10 mouse cellular contexts compared by ENCODE assay signal in genomic region chr13:49479399-49479798, GRCm38 (mm10). TPM values are rescaled to one million over a fixed set of nuclear protein-coding genes. Genes with fewer than 3 reads are reported as not detected.
DNase-seq lines count a peak whose midpoint lies in the region; ATAC-seq and TF ChIP-seq lines count a peak whose summit lies in the region.
"Had no signal": no experiment of that assay in that cellular context is flagged by ENCODE, and none has a peak within 500 bp of the region (broad histone marks: within the 10 kb centered on the region; RNA-seq: fewer than 3 reads in every experiment).

No protein-coding gene starts in this region.

- no peak for TF ChIP-seq CTCF in left cerebral cortex, adult 2 months (IDR thresholded peaks at IDR 0.05)
- no peak for TF ChIP-seq CTCF in testis, adult 2 months (IDR thresholded peaks at IDR 0.05; ENCODE audit: control insufficient read depth, insufficient read depth, insufficient replicate concordance, low read depth, low read length)

- TF ChIP-seq POLR2A in testis, adult 2 months (IDR thresholded peaks at IDR 0.05; ENCODE audit: control insufficient read depth, low read depth, low read length) = no peak

- H3K4me2 ChIP-seq in limb, embryonic 15.5 days = no peak overlapping the region

- intact Hi-C loops in left cerebral cortex, adult 2 months (cut with DNase I) = no loop called here
- intact Hi-C loops in left cerebral cortex, postnatal 14 days (cut with DNase I) = no loop called here
- intact Hi-C loops in gastrocnemius, postnatal 14 days (cut with DNase I; ENCODE audit: low total_unique reads) = no loop called here

- peaks cover 28% of the 10 kb centered on the region for H3K4me1 ChIP-seq in limb, embryonic 15.5 days
- H3K4me1 ChIP-seq in testis, adult 2 months (ENCODE audit: control insufficient read depth, insufficient read depth, low read length) = no peaks in the 10 kb centered on the region

- DNase-seq in left cerebral cortex, adult 2 months (ENCODE audit: extremely low spot score in 1 of 2, low spot score in 2 of 2) = no peak
- DNase-seq in left cerebral cortex, postnatal 14 days (ENCODE audit: low spot score in 2 of 2) = no peak
- peak; percentile 65 for DNase-seq in gastrocnemius, postnatal 14 days
- no peak for DNase-seq in embryo, embryonic 10.5 days (ENCODE audit: low spot score)
- DNase-seq in left cerebral cortex, adult 8-10 months (ENCODE audit: low spot score in 2 of 2) = no peak
- DNase-seq: right cerebral cortex, postnatal 4 days had no signal

- no peaks in the 10 kb centered on the region for H3K36me3 ChIP-seq in limb, embryonic 15.5 days
- no peaks in the 10 kb centered on the region for H3K36me3 ChIP-seq in testis, adult 2 months (ENCODE audit: control insufficient read depth, insufficient read depth, low read length)

- H3K27ac ChIP-seq in left cerebral cortex, adult 2 months = peak overlapping the region; percentile 68
- peak overlapping the region; percentile 88 for H3K27ac ChIP-seq in limb, embryonic 15.5 days
- H3K27ac ChIP-seq in testis, adult 2 months (ENCODE audit: control insufficient read depth, insufficient read depth, low read depth, low read length) = peak overlapping the region; percentile 54; the same call in 1 of the 2 replicates

- H3K9me3 ChIP-seq in limb, embryonic 15.5 days = no peaks in the 10 kb centered on the region
- H3K9me3 ChIP-seq: megakaryocyte, embryonic 14.5 days had no signal

- no peak overlapping the region for H3K4me3 ChIP-seq in left cerebral cortex, adult 2 months
- no peak overlapping the region for H3K4me3 ChIP-seq in limb, embryonic 15.5 days
- H3K4me3 ChIP-seq in testis, adult 2 months (ENCODE audit: control insufficient read depth, low read depth, low read length) = no peak overlapping the region
- H3K4me3 ChIP-seq: megakaryocyte, embryonic 14.5 days had no signal

- no peak for ATAC-seq in limb, embryonic 15.5 days (ENCODE audit: insufficient number of reproducible peaks, low FRiP score, low TSS enrichment, low read depth)
- ATAC-seq: activated CD4-positive, CD25-positive, alpha-beta regulatory T cell, adult 4 months had no signal

- H3K9ac ChIP-seq in limb, embryonic 15.5 days = no peak overlapping the region

- H3K27me3 ChIP-seq in limb, embryonic 15.5 days = no peaks in the 10 kb centered on the region
- H3K27me3 ChIP-seq in testis, adult 2 months (ENCODE audit: control insufficient read depth, insufficient read depth, low read length) = no peaks in the 10 kb centered on the region
- H3K27me3 ChIP-seq: megakaryocyte, embryonic 14.5 days had no signal

- WGBS in limb, embryonic 15.5 days = 42% methylated on average over 4 of the region's 4 CpGs

RNA-seq across cellular contexts. Expression of gene Tes3-ps, which starts 13.7 kb away (rescaled TPM):
- total RNA-seq in left cerebral cortex, adult 2 months (2021) = 1 to 10 TPM; 1.5 to 2.1 TPM
- 1 to 10 TPM; 1.3 to 2.4 TPM for total RNA-seq in left cerebral cortex, postnatal 14 days (2021)
- 1 to 10 TPM; 1.7 to 2.1 TPM for total RNA-seq in gastrocnemius, postnatal 14 days (2021)
- 0.72 and 0.88 TPM in 2 replicates for polyA plus RNA-seq in limb, embryonic 15.5 days (2015; fragmentation: Nextera tagmentation; extraction: Ambion mirVana)
- 0.45 and 0.62 TPM in 2 replicates for polyA plus RNA-seq in testis, adult 2 months (2012; rRNA removed)
- 1 to 10 TPM; 1.5 to 2.4 (median 2.0) TPM for total RNA-seq in left cerebral cortex, adult 8-10 months (2022)

RNA-seq across cellular contexts. Expression of gene Ecm2, which starts 25.2 kb away (rescaled TPM):
- 1 to 10 TPM; 2.2 to 2.4 TPM for total RNA-seq in left cerebral cortex, adult 2 months (2021)
- 1 to 10 TPM; 2.0 to 2.4 TPM for total RNA-seq in left cerebral cortex, postnatal 14 days (2021)
- total RNA-seq in gastrocnemius, postnatal 14 days (2021) = 10 to 100 TPM; 17.1 to 20.1 TPM
- 4.0 and 7.2 TPM in 2 replicates for polyA plus RNA-seq in limb, embryonic 15.5 days (2015; fragmentation: Nextera tagmentation; extraction: Ambion mirVana)
- polyA plus RNA-seq in testis, adult 2 months (2012; rRNA removed) = 0.42 and 0.96 TPM in 2 replicates
- total RNA-seq in left cerebral cortex, adult 8-10 months (2022) = 1 to 10 TPM; 2.5 to 3.1 (median 2.9) TPM

RNA-seq across cellular contexts. Expression of gene Ippk, which starts 58.4 kb away (rescaled TPM):
- total RNA-seq in left cerebral cortex, adult 2 months (2021) = 10 to 100 TPM; 17.7 to 18.0 TPM
- total RNA-seq in left cerebral cortex, postnatal 14 days (2021) = 10 to 100 TPM; 12.8 to 14.2 TPM
- 1 to 10 TPM; 5.1 to 6.6 TPM for total RNA-seq in gastrocnemius, postnatal 14 days (2021)
- 14.2 and 14.7 TPM in 2 replicates for polyA plus RNA-seq in limb, embryonic 15.5 days (2015; fragmentation: Nextera tagmentation; extraction: Ambion mirVana)
- polyA plus RNA-seq in testis, adult 2 months (2012; rRNA removed) = 11.6 and 12.2 TPM in 2 replicates
- 10 to 100 TPM; 16.5 to 21.5 (median 16.8) TPM for total RNA-seq in left cerebral cortex, adult 8-10 months (2022)

Comparison
In these comparisons a context has a peak if more than half of its experiments do, and no peak if none do; other contexts are left out.
1. RNA of gene Ecm2, which starts 25.2 kb away (total RNA-seq): 17.1 to 20.1 TPM in gastrocnemius, postnatal 14 days; 2.5 to 3.1 TPM in left cerebral cortex, adult 8-10 months, 2.2 to 2.4 TPM in left cerebral cortex, adult 2 months and 2.0 to 2.4 TPM in left cerebral cortex, postnatal 14 days; every median in the first group is over 4 times any median in the second.
2. Peak in every context shown above with its lines, with median percentiles within 50 percentile points of each other: H3K27ac ChIP-seq.